9 mouse cellular contexts compared by ENCODE assay signal in the genomic region with DNA sequence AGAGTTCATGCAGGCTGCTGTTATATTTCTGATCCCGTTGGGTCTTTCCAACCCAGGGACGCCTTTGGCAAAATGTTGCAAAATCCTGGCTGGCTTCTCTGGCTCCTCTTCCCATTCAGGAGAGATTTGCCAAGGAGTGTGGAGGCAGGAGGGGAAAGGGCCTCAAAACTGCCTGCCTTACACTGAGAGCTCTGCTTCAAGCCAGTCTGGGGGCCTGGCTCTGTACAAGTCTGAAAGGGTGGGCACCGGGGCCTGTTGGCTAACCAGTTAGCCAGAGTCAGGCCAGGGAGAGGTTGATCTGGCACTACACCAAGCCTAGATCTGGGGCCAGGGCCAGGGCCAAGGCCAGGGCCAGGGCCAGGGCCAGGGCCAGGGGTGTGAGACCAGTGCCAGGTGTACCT. TPM values are rescaled to one million over a fixed set of nuclear protein-coding genes. Genes with fewer than 3 reads are reported as not detected.
A peak's percentile ranks its signal among the peaks of the same experiment; 100 is the strongest.
DNase-seq lines count a peak whose midpoint lies in the region; TF ChIP-seq lines count a peak whose summit lies in the region.
"Had no signal": no experiment of that assay in that cellular context is flagged by ENCODE, and none has a peak within 500 bp of the region (broad histone marks: within the 10 kb centered on the region; RNA-seq: fewer than 3 reads in every experiment).

No protein-coding gene starts in this region.

- WGBS in lung, adult 2 months: 67% methylated on average over 3 of the region's 3 CpGs
- 4% methylated on average over 3 of the region's 3 CpGs for WGBS in cerebellum, adult 2 months

- no peak for TF ChIP-seq CTCF in lung, adult 2 months (IDR thresholded peaks at IDR 0.05; ENCODE audit: insufficient read depth, low read length)
- TF ChIP-seq CTCF in cerebellum, adult 2 months (IDR thresholded peaks at IDR 0.05; ENCODE audit: borderline replicate concordance, insufficient read depth, low read depth, low read length): no peak

- H3K4me1 ChIP-seq in lung, adult 2 months (ENCODE audit: control insufficient read depth, insufficient read depth, low read length): peaks cover 20% of the 10 kb centered on the region
- H3K4me1 ChIP-seq in cerebellum, adult 2 months (ENCODE audit: control insufficient read depth, insufficient read depth, low read length): peaks cover 46% of the 10 kb centered on the region

- intact Hi-C loops in gastrocnemius, postnatal 14 days (cut with DNase I; ENCODE audit: low total_unique reads): no loop called here
- intact Hi-C loops in heart, postnatal 14 days (cut with DNase I): no loop called here

- peak; percentile 61 to 69 for DNase-seq in gastrocnemius, adult 8-10 months (ENCODE audit: low spot score in 2 of 2)
- no peak for DNase-seq in gastrocnemius, postnatal 14 days
- DNase-seq in lung, adult 18-20 months: peak; percentile 61 to 65
- no peak for DNase-seq in lung, adult 2 months
- peak; percentile 76 to 79 for DNase-seq in cerebellum, adult 2 months
- DNase-seq in heart, postnatal 14 days: peak; percentile 61 to 64
- no peak for DNase-seq in thymus, postnatal 25 days
- no peak for DNase-seq in thymus, adult 18-20 months

- no peak overlapping the region for H3K4me3 ChIP-seq in lung, adult 2 months (replicated peaks; ENCODE audit: extremely low read depth, low read depth, low read length)
- H3K4me3 ChIP-seq in cerebellum, adult 2 months (replicated peaks; ENCODE audit: insufficient read depth, low read depth, low read length): no peak overlapping the region
- H3K4me3 ChIP-seq: stomach, embryonic 15.5 days had no signal

- TF ChIP-seq POLR2A in lung, adult 2 months (IDR thresholded peaks at IDR 0.05; ENCODE audit: borderline replicate concordance, extremely low read depth, low read depth, low read length): no peak
- no peak for TF ChIP-seq POLR2A in cerebellum, adult 2 months (IDR thresholded peaks at IDR 0.05; ENCODE audit: borderline replicate concordance, insufficient read depth, low read length)

- H3K27me3 ChIP-seq in cerebellum, adult 2 months (ENCODE audit: control insufficient read depth, insufficient read depth, low read length): no peaks in the 10 kb centered on the region
- H3K27me3 ChIP-seq: stomach, embryonic 15.5 days had no signal

- H3K27ac ChIP-seq in cerebellum, adult 2 months (ENCODE audit: insufficient read depth, low read length): peak overlapping the region; percentile 56

RNA-seq across cellular contexts. Expression of gene Pim3, which starts 3.8 kb away (rescaled TPM):
- total RNA-seq in gastrocnemius, adult 8-10 months (2022): 10 to 100 TPM; 19.5 to 42.9 (median 25.7) TPM
- 10 to 100 TPM; 13.4 to 26.0 TPM for total RNA-seq in gastrocnemius, postnatal 14 days (2021)
- polyA plus RNA-seq in lung, adult 2 months (2012; rRNA removed): 55.0 and 97.1 TPM in 2 replicates
- polyA plus RNA-seq in cerebellum, adult 2 months (2012; rRNA removed): 23.4 and 24.2 TPM in 2 replicates
- 10 to 100 TPM; 97.7 to 97.8 TPM for total RNA-seq in heart, postnatal 14 days (2021)

RNA-seq across cellular contexts. Expression of gene Creld2, which starts 38.7 kb away (rescaled TPM):
- total RNA-seq in gastrocnemius, adult 8-10 months (2022): 1 to 10 TPM; 6.5 to 9.4 (median 8.1) TPM
- 10 to 100 TPM in 1 of 2 experiments, 1 to 10 TPM in 1; 8.9 to 11.4 TPM for total RNA-seq in gastrocnemius, postnatal 14 days (2021)
- polyA plus RNA-seq in lung, adult 2 months (2012; rRNA removed): 34.1 and 37.5 TPM in 2 replicates
- 28.6 and 32.0 TPM in 2 replicates for polyA plus RNA-seq in cerebellum, adult 2 months (2012; rRNA removed)
- total RNA-seq in heart, postnatal 14 days (2021): 10 to 100 TPM; 12.1 to 22.5 TPM

RNA-seq across cellular contexts. Expression of gene Alg12, which starts 39.0 kb away (rescaled TPM):
- 1 to 10 TPM; 2.5 to 5.6 (median 3.7) TPM for total RNA-seq in gastrocnemius, adult 8-10 months (2022)
- total RNA-seq in gastrocnemius, postnatal 14 days (2021): 1 to 10 TPM; 4.9 to 5.4 TPM
- 16.4 and 16.7 TPM in 2 replicates for polyA plus RNA-seq in lung, adult 2 months (2012; rRNA removed)
- 17.3 and 18.5 TPM in 2 replicates for polyA plus RNA-seq in cerebellum, adult 2 months (2012; rRNA removed)
- total RNA-seq in heart, postnatal 14 days (2021): 1 to 10 TPM; 9.2 to 9.9 TPM

Comparison
In these comparisons a context has a peak if more than half of its experiments do, and no peak if none do; other contexts are left out.
1. DNase-seq: peak in gastrocnemius, adult 8-10 months (2 of 2), lung, adult 18-20 months (2 of 2), cerebellum, adult 2 months (2 of 2) and heart, postnatal 14 days (2 of 2); none in gastrocnemius, postnatal 14 days (single experiment), lung, adult 2 months (single experiment), thymus, postnatal 25 days (single experiment) and thymus, adult 18-20 months (0 of 2).